Mouse (Mus musculus) megakaryocyte-erythroid progenitor cell, adult 5-6 weeks (primary cell): ENCODE results near the gene Cdca7. TPM values are rescaled to one million over a fixed set of nuclear protein-coding genes. Genes with fewer than 3 reads are reported as not detected.

ENCODE experiments used
- ATAC-seq: replicated peaks from 2 replicates; pipeline ENCODE4 v1.8.0; 2016; ENCODE audit warnings: mild to moderate bottlenecking, inconsistent platforms; ENCODE audit not compliant: severe bottlenecking, poor library complexity, low FRiP score, low TSS enrichment
- total RNA-seq, 2 experiments: library from RNA; stranded (forward) in 1 of 2; stranded (reverse) in 1 of 2; fragments of 200-1000, 215-1000 nt in 1 of 2; fragments of >200 nt in 1 of 2; fragmentation: Nextera tagmentation in 1 of 2; gene quantifications; 2 replicates each; pipeline ENCODE4 v1.2.3; 2014 to 2017

Gene Cdca7
- total RNA-seq, 2 experiments from 2014 or later: 144 to 188 TPM

DNA sequence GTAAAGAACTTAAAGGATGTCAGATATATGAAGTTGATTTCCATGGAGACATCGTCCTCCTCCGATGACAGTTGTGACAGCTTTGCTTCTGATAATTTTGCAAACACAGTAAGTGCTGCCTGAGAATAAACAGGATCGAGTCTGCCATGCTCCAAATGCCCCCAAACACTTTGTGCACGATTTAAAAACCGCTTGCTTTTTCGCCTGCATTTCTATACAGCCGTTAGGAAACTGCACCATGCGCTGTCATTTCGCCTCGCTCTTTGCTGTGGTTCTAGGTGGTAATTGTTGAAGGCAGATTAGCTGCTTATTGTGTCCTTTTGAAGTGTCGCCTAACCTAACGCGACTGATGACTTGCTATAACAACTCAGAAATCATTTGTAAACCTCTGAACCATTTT lies 3.0 kb downstream of the Cdca7 start:
- ATAC-seq: no peak

DNA sequence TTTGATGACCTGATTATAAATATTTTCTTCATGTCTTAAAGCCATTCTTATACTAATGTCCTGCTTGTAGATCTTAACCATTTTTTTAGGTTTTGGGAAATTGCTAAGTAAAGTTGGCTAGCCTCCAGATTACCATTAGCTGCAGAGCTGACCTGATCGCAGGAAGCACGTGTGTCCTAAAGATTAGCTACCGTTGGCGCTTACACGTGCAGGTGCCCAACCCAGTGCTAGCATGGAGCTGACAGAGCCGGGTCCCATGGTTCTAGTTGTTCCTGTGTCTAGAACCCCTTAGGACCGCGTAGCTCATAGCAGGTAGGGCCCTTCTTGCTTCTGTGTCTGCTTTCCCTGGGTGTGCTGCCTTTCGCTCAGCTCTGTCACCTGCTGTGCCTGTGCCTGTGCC lies 3.9 kb downstream of the Cdca7 start:
- peak; percentile 56 for ATAC-seq

DNA sequence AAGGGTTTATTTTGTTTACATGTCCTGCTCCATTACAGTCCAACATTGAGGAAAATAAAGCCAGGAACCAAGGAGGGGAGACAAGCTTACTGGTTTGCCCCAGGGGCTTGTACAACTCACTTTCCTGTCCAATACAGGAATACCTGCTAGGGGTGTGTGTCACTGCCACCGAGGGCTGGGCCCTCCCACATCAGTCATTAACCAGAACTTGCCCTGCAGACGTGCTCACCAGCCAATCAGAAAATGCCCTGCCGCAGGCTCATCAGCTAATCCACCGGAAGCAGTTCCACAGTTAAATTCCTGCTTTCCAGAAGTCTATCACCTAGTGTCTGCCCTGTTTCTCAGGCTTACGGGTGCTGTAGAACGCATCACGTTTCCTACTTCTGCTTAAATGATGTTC lies 15.7 kb downstream of the Cdca7 start:
- no peak for ATAC-seq

DNA sequence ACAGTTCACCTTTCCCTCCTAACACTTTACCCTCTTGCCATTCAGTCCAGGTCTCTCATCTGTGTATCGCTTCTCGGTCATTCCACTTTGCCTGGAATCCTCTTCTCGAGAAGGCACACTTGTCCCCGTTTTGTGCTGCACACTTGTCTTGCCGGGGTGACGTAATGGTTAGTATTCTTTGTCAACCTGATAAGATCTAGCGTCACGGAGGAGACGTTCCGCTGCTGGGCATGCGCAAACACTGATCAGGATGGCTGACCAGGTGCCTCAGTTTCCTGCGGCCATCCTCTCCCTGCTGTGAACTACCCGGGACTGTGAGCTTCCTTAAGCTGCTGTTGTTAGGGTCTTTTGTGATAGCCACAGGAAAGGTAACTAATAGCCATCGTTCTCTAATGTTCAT lies 17.1 kb downstream of the Cdca7 start:
- peak; percentile 64; the same call in 1 of the 2 replicates for ATAC-seq

DNA sequence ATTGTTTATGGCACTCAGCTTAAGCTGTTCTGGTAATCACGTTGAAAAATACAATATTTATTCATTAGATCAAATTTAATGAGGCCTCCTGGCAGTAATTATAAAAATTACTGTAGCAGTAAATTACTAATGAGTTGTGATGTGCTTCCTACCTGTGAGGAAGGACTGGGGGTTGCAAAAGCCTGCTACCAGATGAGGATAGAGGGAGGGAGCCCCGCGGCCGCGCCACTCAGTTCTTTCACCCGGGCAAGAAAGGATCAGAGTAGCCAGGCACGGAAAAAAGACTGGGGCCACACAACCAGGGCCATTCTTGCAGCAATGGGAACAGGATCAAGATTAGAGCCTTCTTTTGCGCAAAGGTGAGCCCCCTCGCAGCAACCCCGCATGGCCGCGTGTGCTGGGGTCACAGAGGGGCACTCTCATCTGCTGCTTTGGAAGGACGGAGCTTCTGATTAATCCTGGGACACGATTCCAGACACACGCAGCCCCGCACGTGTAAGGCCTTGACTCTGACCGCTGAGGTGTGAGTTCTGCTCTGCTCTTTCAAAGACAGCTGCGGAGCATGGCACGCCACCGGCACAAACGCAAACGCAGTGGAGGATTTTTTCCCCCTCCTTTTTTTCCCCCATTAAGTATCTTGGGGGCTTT lies 23.2 kb downstream of the Cdca7 start:
- ATAC-seq: no peak

DNA sequence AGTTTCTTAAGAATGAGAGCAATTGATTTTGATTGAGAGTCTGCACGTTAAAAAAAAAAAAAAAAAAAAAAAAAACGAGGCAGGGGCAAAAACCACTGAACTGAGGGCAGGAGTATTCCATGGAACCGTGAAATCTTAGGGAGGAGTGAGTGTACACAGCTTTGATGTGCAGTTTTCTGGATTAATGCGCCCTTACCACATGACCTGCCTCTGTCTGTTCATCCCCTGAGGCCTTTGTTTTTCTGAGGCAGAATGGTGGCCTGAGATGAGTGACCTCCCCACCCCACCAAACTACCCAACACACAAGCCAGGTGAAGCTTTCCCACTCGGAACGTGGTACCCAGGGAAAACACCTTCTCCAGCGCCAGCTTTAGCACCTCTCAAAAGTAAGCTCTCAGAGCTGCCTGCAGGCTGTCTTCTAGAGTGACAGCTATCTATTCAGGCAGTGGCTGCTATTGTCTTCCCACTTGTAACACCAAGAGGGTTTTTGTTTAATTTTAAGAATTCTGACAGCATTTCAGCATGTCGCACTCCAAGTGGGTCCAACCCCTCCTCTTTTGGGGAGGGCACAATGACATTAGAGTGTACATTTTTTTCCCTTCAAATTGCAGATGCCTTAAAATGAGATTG lies 23.9 kb downstream of the Cdca7 start:
- ATAC-seq: no peak

DNA sequence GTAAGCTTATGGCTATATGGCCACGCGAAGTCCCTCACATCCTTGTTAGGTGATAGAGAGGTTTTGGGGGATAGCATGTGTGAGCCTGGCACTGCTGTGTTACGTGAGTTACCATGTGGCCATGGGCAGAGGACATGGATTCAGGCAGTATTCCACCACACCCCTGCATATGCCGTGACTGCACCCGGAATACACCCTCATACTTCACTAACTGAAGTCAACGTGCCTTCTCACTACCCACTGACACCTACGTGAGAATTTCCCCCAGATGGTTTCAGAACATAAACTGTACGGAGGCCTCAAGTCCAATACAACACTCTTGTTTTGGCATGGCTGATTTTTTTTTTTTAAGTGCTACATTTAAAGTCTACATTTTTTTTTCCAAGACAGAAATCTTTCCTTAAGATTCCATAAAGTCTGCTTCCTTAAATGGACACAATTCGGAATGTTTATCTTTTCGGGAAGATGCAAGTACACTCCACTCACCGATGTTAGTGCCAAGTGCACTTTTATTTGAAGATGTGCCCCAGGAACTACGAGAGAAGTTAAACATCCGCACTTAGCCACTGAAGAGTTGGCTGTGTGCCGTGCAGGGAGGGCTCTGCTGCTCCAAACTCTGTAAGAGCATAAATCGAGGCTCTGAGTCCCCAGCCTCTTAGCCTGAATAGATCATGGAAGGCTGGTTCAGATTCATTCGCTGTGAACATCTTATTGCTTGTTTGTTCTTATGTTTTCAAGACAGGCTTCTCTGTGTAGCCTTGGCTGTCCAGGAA lies 26.3 kb downstream of the Cdca7 start:
- no peak for ATAC-seq

DNA sequence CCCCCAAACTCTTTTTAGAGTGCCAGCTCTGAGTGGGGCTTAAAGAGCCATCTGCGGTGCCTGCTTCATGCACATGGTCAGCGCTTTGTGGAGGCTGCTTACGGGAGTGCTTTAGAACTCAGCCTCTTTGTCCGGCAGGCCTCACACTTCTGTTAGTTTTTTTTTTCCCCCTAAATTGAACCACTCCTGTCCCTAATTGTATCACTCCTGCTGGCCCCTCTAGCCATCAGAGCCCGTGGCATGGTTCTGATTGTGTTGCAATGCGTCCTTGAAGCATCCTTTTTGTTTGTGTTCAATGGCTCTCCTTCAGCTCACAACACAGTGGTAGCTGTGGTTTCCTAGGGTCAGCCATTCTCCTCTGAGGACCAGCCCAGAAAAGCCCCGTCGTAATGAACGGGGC lies 27.7 kb downstream of the Cdca7 start:
- no peak for ATAC-seq

DNA sequence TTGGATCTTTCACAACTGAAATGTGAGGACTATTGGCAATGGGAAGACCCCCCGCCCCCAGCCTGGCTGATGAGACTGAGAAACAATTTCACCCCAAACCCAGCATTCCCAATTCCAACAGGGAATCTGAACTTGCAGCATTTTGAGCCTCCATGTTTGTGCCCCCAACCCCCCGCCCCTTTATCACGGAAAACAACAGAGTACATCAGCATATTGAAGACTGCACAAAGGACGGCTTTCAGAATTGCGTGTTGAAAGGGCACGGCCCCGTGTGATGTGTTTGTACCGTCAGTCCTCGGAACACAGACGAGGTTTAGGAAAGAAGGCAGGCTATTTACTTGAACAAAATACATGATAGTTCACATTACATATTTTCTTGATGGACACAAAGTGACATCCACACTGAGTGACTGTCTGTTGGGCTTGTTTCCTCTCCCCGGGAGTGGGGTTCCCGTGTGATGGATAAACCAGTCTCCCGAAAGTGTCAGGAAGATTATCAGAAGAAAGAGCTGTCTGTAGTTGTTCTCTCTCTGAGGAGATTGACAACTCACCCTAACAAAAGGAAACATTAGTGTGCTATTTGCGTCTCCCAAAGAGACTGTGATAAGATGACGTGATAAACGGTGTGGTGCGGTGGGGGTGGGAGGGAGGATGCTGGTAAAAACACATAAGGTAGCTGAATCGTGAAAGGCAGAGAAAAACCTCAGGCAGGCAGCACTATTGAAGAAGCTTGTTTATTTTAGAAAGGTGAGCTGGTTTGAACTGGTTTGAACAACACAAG lies 32.1 kb downstream of the Cdca7 start:
- ATAC-seq: no peak

DNA sequence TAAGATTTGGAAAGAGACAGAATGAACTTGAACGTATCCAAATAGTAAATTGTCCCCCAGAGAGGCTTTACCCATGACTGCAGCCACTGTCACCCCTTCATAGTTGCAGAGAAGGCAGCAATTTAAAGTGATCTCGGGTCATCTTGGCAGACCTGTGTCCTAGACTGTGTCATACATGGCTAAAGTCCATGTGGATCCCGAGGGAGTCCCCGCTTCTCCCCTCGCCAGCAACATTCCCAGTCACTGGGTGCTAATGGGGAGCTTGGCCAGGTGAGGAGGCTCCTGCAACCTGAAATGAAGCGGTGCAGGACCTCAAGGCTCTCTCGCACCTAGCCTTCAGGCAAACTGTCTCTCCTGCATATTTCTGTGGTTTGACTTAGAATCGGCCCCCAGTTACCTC lies 32.9 kb downstream of the Cdca7 start:
- no peak for ATAC-seq

DNA sequence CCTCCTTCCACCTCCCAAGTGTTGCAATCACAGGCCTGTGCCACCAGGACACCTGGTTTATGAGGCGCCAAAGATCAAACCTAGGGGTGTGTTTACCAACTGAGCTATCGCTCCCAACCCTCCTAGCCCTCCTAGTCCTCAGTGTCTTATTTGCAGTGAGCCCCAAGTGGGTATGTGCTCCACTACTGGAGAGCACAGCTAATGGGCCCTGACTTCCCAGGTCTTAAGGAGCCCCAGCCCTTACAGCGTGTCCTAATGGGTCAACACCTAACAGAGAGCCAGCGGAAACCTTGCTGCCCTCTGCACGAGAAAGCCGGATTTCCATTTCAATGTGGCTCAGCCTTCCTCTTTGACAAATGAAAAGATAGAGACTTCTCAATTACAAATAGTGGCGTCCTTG lies 39.6 kb downstream of the Cdca7 start:
- no peak for ATAC-seq

DNA sequence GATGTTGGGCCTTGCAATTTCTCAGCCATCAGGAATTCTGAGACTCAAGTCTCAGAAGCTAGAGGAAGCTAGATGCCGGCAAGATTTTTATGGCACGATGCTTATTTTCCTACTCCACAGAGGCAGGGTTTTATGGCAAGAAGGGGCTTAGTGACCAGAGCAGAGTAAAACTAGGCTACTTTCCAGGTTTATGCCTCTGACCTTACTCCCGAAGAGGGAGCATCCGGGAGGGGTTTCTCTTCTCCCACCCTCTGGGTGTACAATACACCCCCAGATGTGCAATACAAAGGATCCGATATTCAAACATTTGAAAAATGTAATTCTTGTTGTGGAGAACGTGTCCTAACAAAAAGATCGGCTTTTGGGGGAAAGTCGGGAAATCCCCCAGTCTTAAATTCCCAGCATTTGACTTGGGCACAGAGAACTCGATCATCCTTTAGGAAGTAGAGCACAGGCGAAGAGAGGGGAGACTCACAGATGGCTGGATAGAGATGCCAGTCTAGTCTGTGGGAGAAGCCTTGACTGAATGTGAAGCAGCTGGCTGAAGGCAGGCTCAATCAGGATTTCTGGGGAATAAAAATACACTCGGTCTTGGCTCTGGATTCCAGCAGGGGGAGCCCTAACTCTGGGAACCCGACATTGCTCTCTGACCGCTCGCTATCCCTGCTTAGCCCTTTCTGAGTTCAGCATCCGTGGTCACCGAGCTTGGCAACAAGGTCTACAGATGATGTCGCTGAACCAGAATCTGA lies 40.2 kb downstream of the Cdca7 start:
- peak; percentile 72; the same call in 1 of the 2 replicates for ATAC-seq

DNA sequence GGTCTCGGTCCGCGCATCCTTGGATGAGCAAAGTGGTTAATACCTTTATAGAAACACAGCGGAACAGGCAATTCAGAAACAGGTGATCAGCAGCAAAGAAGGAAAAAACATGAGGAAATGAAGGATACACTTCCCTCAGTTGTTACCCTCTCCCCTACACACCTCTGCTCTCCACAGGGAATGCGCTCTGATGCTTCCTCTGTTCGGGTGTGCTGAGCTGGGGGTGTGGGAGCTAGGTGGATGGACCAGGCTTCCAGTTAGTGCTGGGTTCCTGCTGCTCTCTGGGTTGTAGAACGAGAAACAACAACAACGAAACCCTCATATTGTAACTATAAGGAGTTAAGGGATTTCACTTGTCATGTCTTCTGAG lies 40.7 kb downstream of the Cdca7 start:
- no peak for ATAC-seq

DNA sequence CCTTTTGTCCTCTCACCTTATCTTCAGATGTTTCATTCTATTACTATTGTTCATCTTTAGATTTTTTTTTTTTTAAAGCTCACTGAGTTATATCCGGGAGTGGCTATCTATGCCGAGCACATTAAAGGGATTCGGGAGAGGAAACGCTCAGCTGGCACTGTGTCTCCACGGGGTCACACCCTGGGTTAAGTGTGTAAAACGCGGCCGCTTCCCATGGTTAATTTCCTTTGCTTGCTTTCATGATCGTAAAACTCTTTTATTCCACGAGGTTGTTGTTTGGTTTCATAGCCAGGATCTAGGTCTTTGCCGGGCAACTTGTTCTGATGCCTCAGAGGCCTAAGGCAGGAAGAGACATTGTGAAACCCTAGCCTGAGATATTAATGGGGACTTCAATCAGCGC lies 48.1 kb downstream of the Cdca7 start:
- ATAC-seq: no peak

DNA sequence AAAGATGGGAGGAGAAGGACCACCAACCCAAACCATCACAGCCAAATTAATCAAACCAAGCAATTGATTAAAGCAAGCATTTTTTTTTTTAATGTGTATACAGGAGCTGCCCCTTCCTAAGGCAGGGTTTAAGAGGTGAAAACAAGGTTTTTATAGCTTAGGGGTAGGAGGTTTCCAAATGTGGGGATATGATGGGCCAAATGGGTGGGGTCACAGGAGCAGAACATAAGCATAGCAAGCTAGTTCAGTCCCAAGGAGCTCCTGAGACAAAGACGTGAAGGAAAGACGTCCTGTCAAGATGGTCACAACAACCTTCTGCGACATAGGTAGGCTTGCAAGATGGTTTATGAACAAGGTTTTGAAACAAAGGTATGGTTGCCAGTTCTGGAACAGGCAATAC lies 49.6 kb downstream of the Cdca7 start:
- ATAC-seq: no peak

DNA sequence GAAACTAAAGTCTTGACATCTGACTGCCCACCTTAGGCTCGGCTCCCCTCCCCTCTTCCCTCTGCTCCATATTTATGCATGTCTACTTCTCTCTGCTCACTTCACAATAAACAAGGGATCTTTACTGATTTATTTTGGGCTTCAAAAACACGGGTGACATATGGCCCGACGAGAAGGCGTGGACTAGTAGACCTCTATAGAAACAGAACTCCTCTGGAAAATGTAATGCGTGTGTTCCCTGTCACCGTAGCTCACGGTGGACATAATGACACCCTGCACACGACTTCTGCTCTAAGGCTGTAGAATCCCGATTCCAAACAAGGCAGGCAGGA lies 53.0 kb downstream of the Cdca7 start:
- ATAC-seq: no peak

DNA sequence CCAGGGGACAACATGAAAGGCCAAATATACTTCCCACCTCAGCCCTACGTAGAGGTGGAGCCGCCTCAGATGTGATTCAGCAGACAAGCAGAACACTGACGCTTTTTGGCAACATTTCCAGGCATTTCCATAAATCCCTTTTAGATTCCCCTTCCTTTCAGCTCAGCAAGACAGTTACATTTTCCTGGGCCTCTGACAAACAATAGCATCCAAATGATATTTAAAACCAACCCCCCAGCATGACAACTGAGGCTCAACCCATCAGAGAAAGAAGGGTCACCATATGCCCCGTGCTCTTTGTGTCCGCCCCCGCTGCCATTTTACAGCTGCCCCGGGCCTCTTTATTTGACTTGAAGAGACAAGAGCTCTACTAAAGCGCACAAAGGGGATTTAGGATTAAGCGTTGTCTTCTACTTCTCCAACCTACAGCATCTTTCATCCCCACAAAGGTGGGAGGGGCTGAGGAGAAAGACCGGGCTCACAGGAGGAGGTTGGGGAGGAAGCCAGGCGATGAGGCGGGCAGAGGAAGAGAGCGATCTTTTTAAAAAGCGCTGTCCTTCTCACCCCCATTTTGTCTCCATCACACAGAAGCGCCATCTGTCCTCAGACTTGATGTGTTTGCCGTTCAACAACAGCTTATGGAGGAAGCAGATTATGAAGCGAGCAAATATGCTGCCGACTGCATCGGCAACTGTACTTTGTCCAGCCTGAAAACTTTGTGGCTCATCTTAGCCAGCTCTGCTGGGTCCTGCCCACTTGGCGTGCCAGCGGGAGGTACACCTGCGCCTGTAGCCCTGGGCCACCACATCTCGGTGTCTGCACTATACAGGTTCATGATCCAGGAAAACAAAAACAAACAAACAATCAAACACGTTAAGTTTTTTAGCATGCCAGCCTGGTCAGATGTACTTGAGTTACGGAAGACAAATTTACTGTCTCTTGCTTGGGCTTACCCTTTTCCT lies 53.7 kb downstream of the Cdca7 start:
- no peak for ATAC-seq

DNA sequence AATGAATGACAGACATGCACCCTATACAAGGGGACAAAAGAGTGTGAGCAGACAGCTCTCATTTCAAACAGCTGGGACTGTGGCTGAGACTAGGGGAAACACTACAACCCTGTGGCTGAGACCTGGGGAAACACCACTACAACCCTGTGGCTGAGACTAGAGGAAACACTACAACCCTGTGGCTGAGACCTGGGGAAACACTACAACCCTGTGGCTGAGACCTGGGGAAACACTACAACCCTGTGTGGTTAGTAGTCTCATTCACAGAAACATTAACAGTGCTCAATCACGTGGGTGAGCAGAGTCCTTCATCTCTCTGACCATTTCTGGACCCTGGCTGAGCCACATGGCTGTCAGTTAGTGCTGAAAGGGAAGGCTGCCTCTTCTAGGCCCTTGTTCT lies 59.9 kb downstream of the Cdca7 start:
- ATAC-seq: no peak
